Mouse (Mus musculus): Measurements from ENCODE around the gene Igf2bp3. TPM values are rescaled to one million over a fixed set of nuclear protein-coding genes. Genes with fewer than 3 reads are reported as not detected.
A peak's percentile ranks its signal among the peaks of the same experiment; 100 is the strongest.

Igf2bp3 gene
- polyA plus RNA-seq, 1 experiment from 2014 or later = 49.7 TPM

DNA sequence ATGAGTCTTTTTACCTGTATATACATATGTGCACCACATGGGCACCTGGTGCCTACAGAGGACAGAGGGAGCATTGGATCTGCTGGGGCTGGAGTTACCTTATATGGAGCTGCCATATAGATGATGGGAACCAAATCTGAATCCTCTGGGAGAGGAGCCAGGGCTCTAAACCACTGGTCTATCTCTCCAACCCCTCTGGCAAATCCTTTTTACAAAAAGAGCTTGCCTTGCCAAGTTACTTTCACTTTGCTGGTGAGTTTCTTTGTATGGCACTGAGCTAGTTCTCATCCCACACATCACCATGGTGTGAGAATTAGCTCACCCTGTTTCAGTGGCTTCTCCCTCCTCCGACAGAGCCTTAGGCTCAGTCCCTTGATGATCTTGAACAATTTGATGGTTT lies 8.3 kb downstream of the Igf2bp3 start:
- no peak overlapping the region for H3K4me2 ChIP-seq
- no peak overlapping the region for H3K9ac ChIP-seq
- H3K4me1 ChIP-seq = peaks cover 34% of the 10 kb centered on the region
- peaks cover 47% of the 10 kb centered on the region for H3K36me3 ChIP-seq
- H3K27ac ChIP-seq = no peak overlapping the region
- H3K9me3 ChIP-seq (replicated peaks) = no peaks in the 10 kb centered on the region
- 91% methylated on average over 1 of the region's 1 CpGs for WGBS
- H3K27me3 ChIP-seq = no peaks in the 10 kb centered on the region
- no peak for ATAC-seq (replicated peaks; ENCODE audit: low FRiP score)
- no peak overlapping the region for H3K4me3 ChIP-seq (replicated peaks)

DNA sequence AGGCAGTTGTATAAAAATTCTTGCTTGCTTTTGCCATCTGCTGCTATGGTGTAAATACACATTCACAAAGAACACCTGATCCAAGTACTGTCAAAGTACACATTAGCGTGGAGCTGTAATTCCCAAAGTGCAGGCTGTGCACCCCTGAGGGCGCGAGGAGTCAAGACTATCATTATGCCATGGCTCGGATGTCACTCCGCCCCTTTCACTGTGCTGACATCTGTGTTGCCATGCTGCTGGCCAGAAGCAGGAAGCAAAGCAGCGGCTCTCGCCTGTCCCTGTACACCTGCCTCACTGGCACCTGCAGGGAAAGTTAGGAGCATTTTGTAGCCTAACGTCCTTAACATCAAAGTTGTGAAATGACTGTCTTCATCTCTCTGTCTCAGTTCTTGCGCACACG lies 19.6 kb downstream of the Igf2bp3 start:
- Histone ChIP-seq H3K4me1 (no peaks in the 10 kb centered on the region), H3K36me3 (peaks cover 28% of the 10 kb centered on the region), H3K27me3 (no peaks in the 10 kb centered on the region), H3K9ac (no peak overlapping the region), H3K4me3 (replicated peaks) (no peak overlapping the region), H3K9me3 (replicated peaks) (no peaks in the 10 kb centered on the region), H3K27ac (no peak overlapping the region), H3K4me2 (no peak overlapping the region)
- ATAC-seq (replicated peaks; ENCODE audit: low FRiP score) = no peak
- WGBS = 83% methylated on average over 10 of the region's 10 CpGs

DNA sequence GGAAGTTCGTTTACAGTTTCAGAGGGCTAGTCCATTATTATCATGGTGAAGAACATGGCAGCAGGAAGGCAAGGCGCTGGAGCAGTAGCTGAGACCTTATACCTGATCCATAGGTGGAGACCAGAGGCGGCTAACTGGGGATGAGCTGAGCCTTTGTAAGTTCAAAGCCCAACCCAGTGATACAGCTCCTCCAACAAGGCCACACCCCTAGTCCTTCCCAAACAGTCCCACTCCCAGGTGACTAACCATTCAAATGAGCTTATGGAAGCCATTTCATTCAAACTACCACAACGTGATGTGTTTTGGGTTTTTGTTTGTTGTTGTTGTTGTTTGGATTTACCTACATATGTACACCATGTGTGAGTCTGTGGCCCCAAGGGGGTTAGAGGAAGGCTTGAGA lies 20.2 kb downstream of the Igf2bp3 start:
- H3K4me1 ChIP-seq = no peaks in the 10 kb centered on the region
- no peak overlapping the region for H3K9ac ChIP-seq
- H3K27ac ChIP-seq = no peak overlapping the region
- no peaks in the 10 kb centered on the region for H3K9me3 ChIP-seq (replicated peaks)
- no peak overlapping the region for H3K4me2 ChIP-seq
- H3K36me3 ChIP-seq = peaks cover 28% of the 10 kb centered on the region
- H3K4me3 ChIP-seq (replicated peaks) = no peak overlapping the region
- ATAC-seq (replicated peaks; ENCODE audit: low FRiP score) = no peak
- no peaks in the 10 kb centered on the region for H3K27me3 ChIP-seq
- 92% methylated on average over 4 of the region's 4 CpGs for WGBS

DNA sequence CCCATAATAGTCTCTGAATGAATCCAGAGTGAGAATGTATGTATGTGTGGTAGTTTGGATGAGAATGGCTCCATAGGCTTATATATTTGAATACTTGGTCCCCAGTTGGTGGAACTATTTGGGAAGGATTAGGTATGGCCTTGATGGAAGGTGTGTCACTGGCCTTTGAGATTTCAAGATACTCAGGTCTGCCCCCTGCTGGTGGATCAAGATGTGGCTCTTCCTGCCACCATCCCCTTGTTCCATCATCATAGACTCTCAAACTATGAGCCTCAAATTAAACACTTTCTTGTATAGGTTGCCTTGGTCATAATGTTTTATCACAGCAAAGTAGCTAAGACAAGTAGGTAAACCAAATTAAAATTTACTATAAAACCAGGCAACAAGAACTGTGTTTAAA lies 25.4 kb downstream of the Igf2bp3 start:
- no peak for ATAC-seq (replicated peaks; ENCODE audit: low FRiP score)
- Histone ChIP-seq H3K36me3 (peaks cover 11% of the 10 kb centered on the region), H3K27ac (no peak overlapping the region), H3K4me1 (0 out of 2 replicates have a peak, but pooled peaks cover 2% of the 10 kb centered on the region), H3K4me2 (no peak overlapping the region), H3K27me3 (no peaks in the 10 kb centered on the region), H3K4me3 (replicated peaks) (no peak overlapping the region), H3K9ac (no peak overlapping the region), H3K9me3 (replicated peaks) (0 out of 2 replicates have a peak, but pooled peaks cover 3% of the 10 kb centered on the region)

DNA sequence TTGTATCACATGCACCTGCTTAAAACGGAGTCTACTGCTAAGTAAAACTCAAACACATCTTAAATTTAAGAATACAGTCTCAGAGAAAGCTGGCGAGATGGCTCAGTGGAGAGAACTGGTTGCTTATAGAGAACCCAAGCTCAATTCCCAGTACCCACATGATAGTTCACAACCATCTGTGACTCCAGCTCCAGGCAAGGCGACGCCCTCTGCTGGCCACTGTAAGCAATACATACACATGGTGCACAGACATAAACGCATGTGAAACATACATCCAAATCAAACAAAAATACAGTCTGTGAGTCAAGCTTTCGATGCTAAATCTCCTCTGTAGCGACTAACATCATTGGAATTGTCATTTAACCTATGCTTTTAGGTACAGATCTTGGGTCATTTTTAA lies 27.5 kb downstream of the Igf2bp3 start:
- peaks cover 11% of the 10 kb centered on the region for H3K36me3 ChIP-seq
- 88% methylated on average over 7 of the region's 7 CpGs for whole genome bisulfite sequencing
- ATAC-seq (replicated peaks; ENCODE audit: low FRiP score) = no peak

DNA sequence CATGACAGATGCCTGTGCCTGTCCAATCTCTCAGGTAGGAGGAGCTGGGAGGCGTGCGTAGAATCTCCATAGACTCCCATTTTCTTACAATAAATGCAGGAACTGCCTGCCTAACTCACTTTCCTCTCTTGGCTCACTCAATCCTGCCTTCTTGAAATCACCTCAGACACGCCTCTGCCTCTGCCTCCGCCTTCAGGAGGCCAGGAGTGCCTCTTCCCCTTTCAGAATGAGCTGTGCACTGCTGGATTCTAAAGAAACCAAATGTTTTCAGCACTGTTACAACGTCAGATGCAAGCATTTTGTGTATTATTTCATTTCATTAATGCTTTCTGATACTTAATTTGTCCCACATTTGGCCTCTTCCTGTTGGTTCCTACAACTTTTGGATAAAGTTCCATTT lies 38.7 kb downstream of the Igf2bp3 start:
- no peak for ATAC-seq (replicated peaks; ENCODE audit: low FRiP score)
- H3K4me2 ChIP-seq = no peak overlapping the region
- H3K4me1 ChIP-seq = peaks cover 15% of the 10 kb centered on the region
- no peak overlapping the region for H3K9ac ChIP-seq
- no peak overlapping the region for H3K27ac ChIP-seq
- 81% methylated on average over 5 of the region's 5 CpGs for WGBS
- no peak overlapping the region for H3K4me3 ChIP-seq (replicated peaks)
- no peaks in the 10 kb centered on the region for H3K36me3 ChIP-seq
- no peaks in the 10 kb centered on the region for H3K9me3 ChIP-seq (replicated peaks)
- H3K27me3 ChIP-seq = no peaks in the 10 kb centered on the region

More for the DNA sequence above, 27.5 kb downstream of the Igf2bp3 start:
- Histone ChIP-seq H3K4me3 (replicated peaks) (no peak overlapping the region), H3K9me3 (replicated peaks) (0 out of 2 replicates have a peak, but pooled peaks cover 3% of the 10 kb centered on the region), H3K4me1 (0 out of 2 replicates have a peak, but pooled peaks cover 2% of the 10 kb centered on the region), H3K4me2 (no peak overlapping the region), H3K27ac (no peak overlapping the region), H3K9ac (no peak overlapping the region), H3K27me3 (no peaks in the 10 kb centered on the region)

DNA sequence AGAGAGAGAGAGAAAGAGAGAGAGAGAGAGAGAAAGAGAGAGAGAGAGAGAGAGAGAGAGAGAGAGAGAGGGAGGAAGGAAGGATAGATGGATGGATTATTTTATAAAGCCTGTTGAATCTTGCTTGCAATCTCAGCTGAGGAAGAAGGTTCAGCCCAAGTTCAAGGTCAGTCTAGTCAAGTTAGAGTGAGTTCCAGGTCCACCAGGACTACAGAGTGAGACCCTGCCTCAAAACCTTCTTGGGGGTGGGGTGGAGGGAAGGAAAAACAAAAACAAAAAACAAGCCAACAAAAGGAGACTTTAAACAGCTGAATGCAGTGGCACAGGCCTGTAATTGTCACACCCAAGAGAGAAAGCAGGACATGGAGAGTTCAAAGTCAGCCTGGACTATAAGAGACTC lies 40.1 kb downstream of the Igf2bp3 start:
- H3K9me3 ChIP-seq (replicated peaks) = no peaks in the 10 kb centered on the region

DNA sequence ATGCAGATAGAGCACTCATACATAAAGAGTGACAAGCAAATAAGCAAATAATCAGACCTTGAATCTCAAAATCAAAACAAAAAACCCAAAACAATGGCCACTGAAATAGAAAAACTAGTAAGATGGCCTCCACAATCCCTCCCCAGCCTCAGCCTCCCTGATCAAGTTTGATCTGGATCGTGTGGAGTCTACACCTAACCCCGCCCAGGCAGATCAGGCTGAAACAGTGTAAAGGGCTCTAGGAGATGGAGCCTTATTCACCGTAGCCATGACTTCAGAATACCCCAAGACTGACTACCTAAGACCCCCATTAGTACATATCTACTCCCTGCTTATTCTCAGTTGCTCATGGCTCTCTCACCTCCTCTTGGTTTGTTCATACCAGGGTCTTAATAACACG lies 41.1 kb downstream of the Igf2bp3 start:
- WGBS = 72% methylated on average over 4 of the region's 4 CpGs
- H3K4me3 ChIP-seq (replicated peaks) = no peak overlapping the region
- no peaks in the 10 kb centered on the region for H3K27me3 ChIP-seq
- H3K4me2 ChIP-seq = no peak overlapping the region
- H3K9ac ChIP-seq = no peak overlapping the region
- H3K27ac ChIP-seq = peak overlapping the region; percentile 54
- no peaks in the 10 kb centered on the region for H3K36me3 ChIP-seq
- H3K4me1 ChIP-seq = peaks cover 15% of the 10 kb centered on the region
- 0 out of 2 replicates have a peak, but pooled peaks have one; percentile 18 for ATAC-seq (replicated peaks; ENCODE audit: low FRiP score)
- H3K9me3 ChIP-seq (replicated peaks) = no peaks in the 10 kb centered on the region

More for the DNA sequence above, 40.1 kb downstream of the Igf2bp3 start:
- peak overlapping the region; percentile 0; the same call in 1 of the 2 replicates for H3K27ac ChIP-seq
- no peaks in the 10 kb centered on the region for H3K27me3 ChIP-seq
- no peaks in the 10 kb centered on the region for H3K36me3 ChIP-seq
- no peak overlapping the region for H3K4me2 ChIP-seq
- ATAC-seq (replicated peaks; ENCODE audit: low FRiP score) = no peak
- peaks cover 15% of the 10 kb centered on the region for H3K4me1 ChIP-seq
- H3K9ac ChIP-seq = no peak overlapping the region
- no peak overlapping the region for H3K4me3 ChIP-seq (replicated peaks)

DNA sequence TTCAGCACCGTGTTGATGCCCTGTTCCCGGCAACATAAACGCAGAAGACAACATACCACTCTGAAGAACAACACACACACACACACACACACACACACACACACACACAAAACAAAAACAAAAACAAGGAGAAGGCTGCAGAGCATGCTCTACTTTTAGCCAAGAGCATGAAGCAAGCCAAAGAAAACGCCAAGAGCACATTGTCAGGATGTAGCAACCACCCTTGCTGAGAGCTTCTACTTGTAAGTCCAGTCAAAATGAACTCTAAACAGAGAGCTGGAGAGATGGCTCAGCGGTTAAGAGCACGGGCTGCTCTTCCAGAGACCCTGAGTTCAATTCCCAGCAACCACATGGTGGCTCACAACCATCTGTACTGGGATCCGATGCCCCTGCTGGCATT lies 41.5 kb downstream of the Igf2bp3 start:
- no peaks in the 10 kb centered on the region for H3K9me3 ChIP-seq (replicated peaks)
- no peak for ATAC-seq (replicated peaks; ENCODE audit: low FRiP score)
- no peaks in the 10 kb centered on the region for H3K27me3 ChIP-seq
- H3K4me2 ChIP-seq = no peak overlapping the region
- H3K27ac ChIP-seq = 0 out of 2 replicates have a peak overlapping the region, but pooled peaks have one; percentile 54
- whole genome bisulfite sequencing = 86% methylated on average over 7 of the region's 7 CpGs
- H3K9ac ChIP-seq = no peak overlapping the region
- H3K4me1 ChIP-seq = peaks cover 15% of the 10 kb centered on the region
- no peak overlapping the region for H3K4me3 ChIP-seq (replicated peaks)
- no peaks in the 10 kb centered on the region for H3K36me3 ChIP-seq

DNA sequence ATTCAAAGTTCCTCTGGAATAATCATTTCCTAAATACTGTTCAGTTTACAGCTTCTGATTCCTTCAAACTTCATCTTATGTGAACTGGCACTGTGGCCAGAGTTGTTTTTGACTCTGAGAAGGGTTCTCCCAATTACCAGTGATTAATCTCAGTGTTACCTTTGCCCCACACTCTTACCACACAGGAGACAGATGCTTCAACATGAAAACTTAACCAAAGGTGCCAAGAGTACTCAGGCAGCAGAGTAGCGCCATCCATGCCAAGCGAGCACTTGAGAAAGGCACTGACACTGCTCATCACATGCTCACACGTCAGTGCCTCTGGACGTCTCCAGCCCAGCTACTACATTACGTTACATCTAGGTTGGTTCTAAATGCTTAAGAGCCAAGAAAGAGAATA lies 43.5 kb downstream of the Igf2bp3 start:
- Histone ChIP-seq H3K36me3 (no peaks in the 10 kb centered on the region), H3K27ac (no peak overlapping the region), H3K4me3 (replicated peaks) (no peak overlapping the region), H3K4me1 (peaks cover 12% of the 10 kb centered on the region), H3K27me3 (no peaks in the 10 kb centered on the region), H3K9me3 (replicated peaks) (no peaks in the 10 kb centered on the region), H3K9ac (no peak overlapping the region), H3K4me2 (no peak overlapping the region)
- ATAC-seq (replicated peaks; ENCODE audit: low FRiP score) = no peak
- WGBS = 89% methylated on average over 5 of the region's 5 CpGs

DNA sequence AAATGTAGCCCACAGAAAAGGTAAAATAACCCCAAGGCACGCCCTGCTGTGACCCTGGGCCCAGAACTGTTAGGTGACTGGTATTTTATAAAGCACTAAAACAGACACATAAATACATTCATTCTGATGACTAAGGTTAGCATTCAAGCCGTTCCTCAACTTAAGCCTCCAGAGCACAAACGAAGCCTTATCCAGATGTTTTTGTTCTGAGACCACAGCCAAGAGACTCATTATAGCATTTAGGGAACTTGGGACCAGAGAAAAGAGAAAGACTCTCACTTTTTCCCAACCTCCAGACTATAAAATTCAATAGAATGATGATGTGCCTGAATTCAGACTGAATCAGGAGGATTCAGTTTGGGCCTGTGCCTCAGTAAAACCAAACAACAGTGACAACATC lies 46.1 kb downstream of the Igf2bp3 start:
- H3K4me2 ChIP-seq = no peak overlapping the region
- H3K27me3 ChIP-seq = no peaks in the 10 kb centered on the region
- WGBS = 60% methylated on average over 3 of the region's 3 CpGs
- H3K36me3 ChIP-seq = no peaks in the 10 kb centered on the region
- peaks cover 27% of the 10 kb centered on the region for H3K4me1 ChIP-seq
- H3K27ac ChIP-seq = no peak overlapping the region
- H3K9ac ChIP-seq = no peak overlapping the region
- no peak for ATAC-seq (replicated peaks; ENCODE audit: low FRiP score)
- H3K4me3 ChIP-seq (replicated peaks) = no peak overlapping the region
- no peaks in the 10 kb centered on the region for H3K9me3 ChIP-seq (replicated peaks)

DNA sequence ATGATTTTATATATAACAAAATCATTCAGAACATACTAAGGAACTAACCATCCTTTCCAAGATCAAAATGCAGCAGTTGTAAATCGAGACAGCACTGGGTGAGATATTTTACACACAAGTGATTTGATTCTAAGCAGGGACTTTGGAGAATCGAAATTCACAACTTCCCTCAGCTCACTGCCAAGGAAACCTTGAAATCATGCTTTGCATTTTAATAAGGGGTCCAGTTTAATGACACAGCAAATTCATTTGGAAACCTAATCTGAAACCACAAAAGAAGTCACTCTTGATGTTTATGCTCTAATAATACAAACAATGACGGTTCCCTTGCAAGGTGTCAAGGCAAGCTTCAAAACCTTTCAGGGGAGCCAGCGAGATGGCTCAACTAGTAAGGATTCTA lies 47.4 kb downstream of the Igf2bp3 start:
- no peak overlapping the region for H3K4me2 ChIP-seq
- ATAC-seq (replicated peaks; ENCODE audit: low FRiP score) = no peak
- WGBS = 64% methylated on average over 4 of the region's 4 CpGs
- H3K27ac ChIP-seq = no peak overlapping the region
- H3K9ac ChIP-seq = no peak overlapping the region
- no peaks in the 10 kb centered on the region for H3K9me3 ChIP-seq (replicated peaks)
- H3K4me3 ChIP-seq (replicated peaks) = no peak overlapping the region
- peaks cover 28% of the 10 kb centered on the region for H3K4me1 ChIP-seq
- H3K36me3 ChIP-seq = no peaks in the 10 kb centered on the region
- H3K27me3 ChIP-seq = no peaks in the 10 kb centered on the region

DNA sequence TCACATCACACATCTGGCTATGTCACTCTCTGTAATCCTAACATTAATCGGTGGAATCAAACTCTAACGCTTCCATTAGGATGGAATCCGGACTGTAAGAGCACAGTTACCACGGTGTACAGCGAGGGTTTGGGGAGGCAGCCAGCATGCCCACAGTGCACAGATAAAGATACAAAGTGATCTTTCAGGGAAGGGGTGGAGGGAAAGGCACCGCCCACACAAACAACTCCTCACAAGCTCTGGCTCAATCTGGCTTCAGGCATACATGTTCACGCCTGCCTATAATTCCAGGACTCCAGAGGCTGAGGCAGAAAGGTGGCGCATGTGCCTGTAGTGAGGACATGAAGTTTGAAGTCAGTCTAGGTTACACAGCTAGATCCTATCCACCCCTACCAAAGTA lies 48.4 kb downstream of the Igf2bp3 start:
- Histone ChIP-seq H3K36me3 (no peaks in the 10 kb centered on the region), H3K27me3 (no peaks in the 10 kb centered on the region), H3K27ac (peak overlapping the region; percentile 84; the same call in 1 of the 2 replicates), H3K9ac (no peak overlapping the region), H3K4me3 (replicated peaks) (no peak overlapping the region), H3K4me2 (no peak overlapping the region), H3K4me1 (peaks cover 28% of the 10 kb centered on the region), H3K9me3 (replicated peaks) (no peaks in the 10 kb centered on the region)
- no peak for ATAC-seq (replicated peaks; ENCODE audit: low FRiP score)
- WGBS = 90% methylated on average over 8 of the region's 8 CpGs
